Mouse (Mus musculus) MEL (cell line): ENCODE results near the gene Med21. TPM values are rescaled to one million over a fixed set of nuclear protein-coding genes. Genes with fewer than 3 reads are reported as not detected.
A peak's percentile ranks its signal among the peaks of the same experiment; 100 is the strongest.

ENCODE experiments used
- DNase-seq: peaks from one replicate; pipeline ENCODE4 v3.0.0; 2011; ENCODE audit warnings: low read depth, low spot score
- H3K27ac ChIP-seq: 2 replicates; pipeline ENCODE4 v1.5.1; 2012; ENCODE audit warnings: low read depth, mild to moderate bottlenecking, control low read depth, low read length, moderate library complexity; ENCODE audit not compliant: control insufficient read depth
- H3K27me3 ChIP-seq, 2 experiments: fragments of 150-350 bp in 1 of 2; sonication (generic) in 1 of 2; 2 replicates each; pipeline ENCODE4 v1.6.1; 2012; ENCODE audit warnings: low read length in 2 of 2, mild to moderate bottlenecking in 2 of 2, improper control_type of control experiment in 1 of 2, moderate library complexity in 1 of 2; ENCODE audit not compliant: insufficient read depth in 2 of 2, control insufficient read depth in 1 of 2
- H3K36me3 ChIP-seq, 2 experiments: 2 replicates each; pipeline ENCODE4 v1.6.1; 2012 to 2014; ENCODE audit warnings: low read length in 2 of 2, improper control_type of control experiment in 1 of 2, inconsistent platforms in 1 of 2, mild to moderate bottlenecking in 1 of 2; ENCODE audit not compliant: insufficient read depth in 2 of 2, control insufficient read depth in 1 of 2
- H3K4me1 ChIP-seq, 2 experiments: fragments of 150-350 bp in 1 of 2; sonication (generic) in 1 of 2; 2 replicates each; pipeline ENCODE4 v1.6.1; 2012; ENCODE audit warnings: low read length in 2 of 2, improper control_type of control experiment in 1 of 2, mild to moderate bottlenecking in 1 of 2; ENCODE audit not compliant: insufficient read depth in 2 of 2, control insufficient read depth in 1 of 2
- H3K4me3 ChIP-seq, 2 experiments: fragments of 150-350 bp in 1 of 2; sonication (generic) in 1 of 2; 2 replicates each; pipeline ENCODE4 v1.5.1; 2012; ENCODE audit warnings: low read depth in 2 of 2, low read length in 2 of 2, mild to moderate bottlenecking in 2 of 2, moderate library complexity in 2 of 2, control low read depth in 1 of 2, improper control_type of control experiment in 1 of 2; ENCODE audit not compliant: control insufficient read depth in 1 of 2, insufficient read depth in 1 of 2
- H3K79me2 ChIP-seq: 2 replicates; pipeline ENCODE4 v1.6.1; 2012; ENCODE audit warnings: mild to moderate bottlenecking, low read length, moderate library complexity; ENCODE audit not compliant: control insufficient read depth, poor library complexity, insufficient read depth
- H3K9ac ChIP-seq: 2 replicates; pipeline ENCODE4 v1.6.1; 2012; ENCODE audit warnings: low read depth, mild to moderate bottlenecking, control low read depth, low read length, moderate library complexity; ENCODE audit not compliant: control insufficient read depth, poor library complexity, severe bottlenecking
- H3K9me3 ChIP-seq: fragments of 150-350 bp; sonication (generic); replicated peaks from 2 replicates; pipeline ENCODE4 v1.6.1; 2012; ENCODE audit warnings: mild to moderate bottlenecking, low read length, improper control_type of control experiment, moderate library complexity; ENCODE audit not compliant: insufficient read depth
- BHLHE40 ChIP-seq: IDR thresholded peaks from 2 replicates; pipeline ENCODE4 v1.6.1; 2012; ENCODE audit warnings: low read depth, mild to moderate bottlenecking, inconsistent platforms, low read length, improper control_type of control experiment, borderline replicate concordance
- CHD1 ChIP-seq: IDR thresholded peaks from 2 replicates; pipeline ENCODE4 v1.6.1; 2012; ENCODE audit warnings: low read depth, mild to moderate bottlenecking, inconsistent platforms, low read length, improper control_type of control experiment
- CHD2 ChIP-seq: IDR thresholded peaks from 2 replicates; pipeline ENCODE4 v1.6.1; 2011; ENCODE audit warnings: low read length, improper control_type of control experiment
- CTCF ChIP-seq, 3 experiments: IDR thresholded peaks in 2 of 3; conservative IDR thresholded peaks in 1 of 3; 2 replicates each; pipeline ENCODE4 v1.5.1; 2011 to 2012; ENCODE audit warnings: low read length in 3 of 3, low read depth in 2 of 3, mild to moderate bottlenecking in 2 of 3, improper control_type of control experiment in 1 of 3, inconsistent platforms in 1 of 3, mixed read lengths in 1 of 3, moderate library complexity in 1 of 3; ENCODE audit not compliant: control insufficient read depth in 1 of 3, insufficient read depth in 1 of 3, poor library complexity in 1 of 3, severe bottlenecking in 1 of 3
- E2F4 ChIP-seq: IDR thresholded peaks from 2 replicates; pipeline ENCODE4 v1.6.1; 2011; ENCODE audit warnings: low read depth, low read length, improper control_type of control experiment, borderline replicate concordance
- EP300 ChIP-seq, 2 experiments: IDR thresholded peaks; 2 replicates each; pipeline ENCODE4 v1.6.1; 2011; ENCODE audit warnings: improper control_type of control experiment in 2 of 2, low read length in 2 of 2, low read depth in 1 of 2, mild to moderate bottlenecking in 1 of 2
- ETS1 ChIP-seq: IDR thresholded peaks from 2 replicates; pipeline ENCODE4 v1.6.1; 2012; ENCODE audit warnings: low read depth, mild to moderate bottlenecking, inconsistent platforms, low read length, improper control_type of control experiment, moderate library complexity
- GATA1 ChIP-seq: IDR thresholded peaks from 2 replicates; pipeline ENCODE4 v1.6.1; 2011; ENCODE audit warnings: low read depth, low read length, improper control_type of control experiment
- HCFC1 ChIP-seq: IDR thresholded peaks from 2 replicates; pipeline ENCODE4 v1.6.1; 2012; ENCODE audit warnings: low read depth, mild to moderate bottlenecking, inconsistent platforms, low read length, improper control_type of control experiment, moderate library complexity
- JUND ChIP-seq: IDR thresholded peaks from 2 replicates; pipeline ENCODE4 v1.6.1; 2011; ENCODE audit warnings: low read depth, mild to moderate bottlenecking, improper control_type of control experiment, low read length
- KAT2A ChIP-seq: conservative IDR thresholded peaks from 2 replicates; pipeline ENCODE4 v1.6.1; 2012; ENCODE audit warnings: low read depth, low read length, improper control_type of control experiment, inconsistent platforms
- MAFK ChIP-seq: IDR thresholded peaks from 2 replicates; pipeline ENCODE4 v1.6.1; 2011; ENCODE audit warnings: low read depth, mild to moderate bottlenecking, low read length, improper control_type of control experiment, borderline replicate concordance
- MEF2A ChIP-seq: IDR thresholded peaks from 2 replicates; pipeline ENCODE4 v1.6.1; 2014; ENCODE audit warnings: low read depth, mild to moderate bottlenecking, inconsistent platforms, low read length, improper control_type of control experiment; ENCODE audit not compliant: poor library complexity, insufficient replicate concordance, severe bottlenecking; ENCODE audit errors: extremely low read depth
- MXI1 ChIP-seq: IDR thresholded peaks from 2 replicates; pipeline ENCODE4 v1.6.1; 2011; ENCODE audit warnings: mild to moderate bottlenecking, low read depth, low read length, improper control_type of control experiment
- NELFE ChIP-seq: IDR thresholded peaks from 2 replicates; pipeline ENCODE4 v1.6.1; 2011; ENCODE audit warnings: low read depth, low read length, improper control_type of control experiment
- NRF1 ChIP-seq: IDR thresholded peaks from 2 replicates; pipeline ENCODE4 v1.6.1; 2014; ENCODE audit warnings: low read depth, mild to moderate bottlenecking, inconsistent platforms, low read length, improper control_type of control experiment, moderate library complexity; ENCODE audit not compliant: poor library complexity, insufficient read depth, severe bottlenecking
- POLR2A ChIP-seq, 2 experiments: IDR thresholded peaks; 2 replicates each; pipeline ENCODE4 v1.6.1; 2011 to 2012; ENCODE audit warnings: low read length in 2 of 2, mild to moderate bottlenecking in 2 of 2, control low read depth in 1 of 2, improper control_type of control experiment in 1 of 2, low read depth in 1 of 2, moderate library complexity in 1 of 2; ENCODE audit not compliant: control insufficient read depth in 1 of 2, insufficient read depth in 1 of 2, poor library complexity in 1 of 2
- POLR2AphosphoS2 ChIP-seq: IDR thresholded peaks from 2 replicates; pipeline ENCODE4 v1.6.1; 2011; ENCODE audit warnings: low read length, improper control_type of control experiment
- POLR2AphosphoS5 ChIP-seq: IDR thresholded peaks from 2 replicates; pipeline ENCODE4 v1.6.1; 2012; ENCODE audit warnings: low read depth, borderline replicate concordance, mild to moderate bottlenecking, inconsistent platforms, low read length, moderate library complexity, mixed read lengths
- RCOR1 ChIP-seq: IDR thresholded peaks from 2 replicates; pipeline ENCODE4 v1.6.1; 2012; ENCODE audit warnings: low read depth, mild to moderate bottlenecking, inconsistent platforms, low read length, improper control_type of control experiment
- SMC3 ChIP-seq: IDR thresholded peaks from 2 replicates; pipeline ENCODE4 v1.6.1; 2011; ENCODE audit warnings: low read depth, low read length, improper control_type of control experiment
- TAL1 ChIP-seq: IDR thresholded peaks from 2 replicates; pipeline ENCODE4 v1.6.1; 2012; ENCODE audit warnings: mild to moderate bottlenecking, inconsistent platforms, low read length, moderate library complexity, mixed read lengths
- TBP ChIP-seq: IDR thresholded peaks from 2 replicates; pipeline ENCODE4 v1.8.0; 2011; ENCODE audit warnings: low read depth, low read length, improper control_type of control experiment
- UBTF ChIP-seq: IDR thresholded peaks from 2 replicates; pipeline ENCODE4 v1.6.1; 2012; ENCODE audit warnings: low read depth, mild to moderate bottlenecking, inconsistent platforms, low read length, improper control_type of control experiment, moderate library complexity, borderline replicate concordance; ENCODE audit not compliant: insufficient read depth
- USF1 ChIP-seq: IDR thresholded peaks from 2 replicates; pipeline ENCODE4 v1.6.1; 2014; ENCODE audit warnings: low read depth, mild to moderate bottlenecking, inconsistent platforms, low read length, improper control_type of control experiment, moderate library complexity
- USF2 ChIP-seq, 2 experiments: IDR thresholded peaks; 2 replicates each; pipeline ENCODE4 v1.6.1; 2011 to 2012; ENCODE audit warnings: improper control_type of control experiment in 2 of 2, low read length in 2 of 2, borderline replicate concordance in 1 of 2, inconsistent platforms in 1 of 2, low read depth in 1 of 2, mild to moderate bottlenecking in 1 of 2; ENCODE audit not compliant: insufficient read depth in 1 of 2
- ZC3H11A ChIP-seq: IDR thresholded peaks from 2 replicates; pipeline ENCODE4 v1.6.1; 2012; ENCODE audit warnings: low read depth, mild to moderate bottlenecking, inconsistent platforms, low read length, improper control_type of control experiment
- ZKSCAN1 ChIP-seq: IDR thresholded peaks from 2 replicates; pipeline ENCODE4 v1.6.1; 2012; ENCODE audit warnings: low read depth, mild to moderate bottlenecking, inconsistent platforms, low read length, improper control_type of control experiment, moderate library complexity
- ZNF384 ChIP-seq: IDR thresholded peaks from 2 replicates; pipeline ENCODE4 v1.6.1; 2012; ENCODE audit warnings: low read depth, mild to moderate bottlenecking, inconsistent platforms, low read length, improper control_type of control experiment
- polyA plus RNA-seq, 2 experiments: library from polyadenylated mRNA; stranded (reverse) in 1 of 2; unstranded in 1 of 2; fragments of >175 nt in 1 of 2; fragments of >200 nt in 1 of 2; gene quantifications; 2 replicates each; pipeline versions ENCODE4 v1.2.1 to v1.2.4; 2012; ENCODE audit warnings: low replicate concordance in 2 of 2, low read depth in 1 of 2; ENCODE audit not compliant: insufficient read length in 2 of 2, insufficient read depth in 1 of 2, missing spikeins in 1 of 2
- total RNA-seq: library from RNA; depleted of rRNA; stranded (reverse); fragments of 300-350 nt; gene quantifications from 2 replicates; pipeline ENCODE4 v1.2.3, GENCODE M21; 2012

Gene Med21
- total and polyA plus RNA-seq, 3 experiments = 56.7 to 79.5 TPM; not detected in 1

- Histone ChIP-seq H3K4me1 (peaks cover 8 to 23% of the 10 kb centered on the region in 2 experiments), H3K27ac (no peak overlapping the region), H3K27me3 (no peaks in the 10 kb centered on the region), H3K79me2 (peaks cover 10% of the 10 kb centered on the region; the same call in 1 of the 2 replicates), H3K36me3 (peaks cover 0 to 23% of the 10 kb centered on the region in 2 experiments; a peak in 2 of 4 replicates), H3K9ac (no peak overlapping the region), H3K4me3 (no peak overlapping the region), H3K9me3 (no peaks in the 10 kb centered on the region)
- TF ChIP-seq ZNF384 (peak; percentile 64), CHD2 (no peak)
- DNase-seq = no peak
Measured at GRCm38 (mm10) chr6:146636482-146636881, 5.9 kb upstream of the Med21 start.

GRCm38 (mm10) chr6:146640068-146640965 is 2.0 kb upstream of the Med21 start:
- Histone ChIP-seq H3K4me3 (no peak overlapping the region), H3K79me2 (peaks cover 14% of the 10 kb centered on the region), H3K9me3 (no peaks in the 10 kb centered on the region), H3K27me3 (no peaks in the 10 kb centered on the region), H3K36me3 (peaks cover 0 to 21% of the 10 kb centered on the region in 2 experiments; a peak in 2 of 4 replicates), H3K9ac (no peak overlapping the region), H3K4me1 (peaks cover 6 to 11% of the 10 kb centered on the region in 2 experiments), H3K27ac (no peak overlapping the region; the same call in none of the 2 replicates)
- DNase-seq = peak; percentile 55
- peak; percentile 65 for TF ChIP-seq ETS1
- TF ChIP-seq EP300 (IDR thresholded peaks at IDR 0.05; ENCODE audit: low read depth in 1 of 2, low read length in 2 of 2) = no peak
- TF ChIP-seq MEF2A = no peak
- peak in 1 of 2 experiments; percentile 36; a peak in 1 of 4 replicates for TF ChIP-seq POLR2A (IDR thresholded peaks at IDR 0.05; ENCODE audit: control insufficient read depth in 1 of 2, insufficient read depth in 1 of 2, low read depth in 1 of 2, low read length in 2 of 2, poor library complexity in 1 of 2)
- TF ChIP-seq USF1 = no peak
- TF ChIP-seq USF2 (IDR thresholded peaks at IDR 0.05; ENCODE audit: borderline replicate concordance in 1 of 2, insufficient read depth in 1 of 2, low read depth in 1 of 2, low read length in 2 of 2) = no peak
- TF ChIP-seq CHD1 = no peak
- TF ChIP-seq NELFE = no peak
- no peak for TF ChIP-seq BHLHE40
- no peak for TF ChIP-seq E2F4
- no peak for TF ChIP-seq KAT2A
- TF ChIP-seq TAL1 = no peak
- no peak for TF ChIP-seq MXI1
- no peak for TF ChIP-seq RCOR1
- TF ChIP-seq SMC3 = no peak
- TF ChIP-seq POLR2AphosphoS5 = no peak
- no peak for TF ChIP-seq ZC3H11A
- peak; percentile 91 for TF ChIP-seq TBP
- no peak for TF ChIP-seq HCFC1
- TF ChIP-seq MAFK = no peak
- TF ChIP-seq JUND = no peak
- no peak for TF ChIP-seq UBTF
- TF ChIP-seq CTCF (IDR thresholded peaks at IDR 0.05 in 2 of 3, conservative IDR thresholded peaks at IDR 0.05 in 1 of 3; ENCODE audit: control insufficient read depth in 1 of 3, insufficient read depth in 1 of 3, low read depth in 2 of 3, low read length in 3 of 3, poor library complexity in 1 of 3, severe bottlenecking in 1 of 3) = no peak
- no peak for TF ChIP-seq GATA1
- TF ChIP-seq NRF1 = no peak
- no peak for TF ChIP-seq ZNF384
- TF ChIP-seq ZKSCAN1 = no peak
- TF ChIP-seq POLR2AphosphoS2 = peak; percentile 57; the same call in 1 of the 2 replicates
